Mouse (Mus musculus) olfactory bulb, adult 2 months (tissue): Measurements from ENCODE around the gene Ptprk.

Experiments used
- CTCF ChIP-seq: fragments of 200-500 bp; IDR thresholded peaks from 2 replicates; pipeline ENCODE4 v1.5.1; 2012; ENCODE audit warnings: low read depth, mild to moderate bottlenecking, low read length, moderate library complexity; ENCODE audit not compliant: insufficient read depth
- POLR2A ChIP-seq: fragments of 200-500 bp; IDR thresholded peaks from 2 replicates; pipeline ENCODE4 v1.6.1; 2012; ENCODE audit warnings: mild to moderate bottlenecking, low read depth, low read length, moderate library complexity; ENCODE audit not compliant: insufficient read depth

DNA sequence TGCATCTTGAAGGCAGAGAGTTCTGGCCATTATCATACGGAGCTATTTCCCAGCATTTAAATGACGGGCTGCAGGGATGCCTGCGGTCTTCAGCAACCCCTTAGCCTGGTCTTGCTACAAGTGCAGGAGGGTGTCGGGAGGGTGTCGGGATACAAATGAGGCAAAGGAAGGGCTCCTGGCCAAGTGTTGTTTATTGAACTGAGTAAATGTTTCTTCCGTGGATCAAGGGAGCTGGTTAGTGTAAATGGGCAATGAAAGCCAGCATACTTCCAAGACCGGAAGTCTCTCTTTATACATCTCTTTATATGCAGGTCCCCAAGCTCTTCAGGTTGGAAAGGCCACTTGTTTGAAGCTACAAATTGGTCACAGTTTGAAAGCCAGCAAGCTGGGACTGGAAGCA lies 23.0 kb downstream of the Ptprk start:
- TF ChIP-seq CTCF = no peak
- TF ChIP-seq POLR2A = no peak
